Mouse (Mus musculus) forebrain, embryonic 10.5 days (tissue): ENCODE measurements around the gene Gm43191. TPM values are rescaled to one million over a fixed set of nuclear protein-coding genes. Genes with fewer than 3 reads are reported as not detected.

Source experiments
- DNase-seq: peaks from one replicate; pipeline ENCODE4 v3.0.0-alpha.2; 2017; ENCODE audit warnings: low spot score; ENCODE audit errors: extremely low spot score
- H3K27ac ChIP-seq: fragments of 300-500 bp; sonication (generic); 2 replicates; pipeline ENCODE4 v1.5.1; 2016; ENCODE audit warnings: mild to moderate bottlenecking
- H3K27me3 ChIP-seq: fragments of 300-500 bp; sonication (generic); 2 replicates; pipeline ENCODE4 v1.6.1; 2016; ENCODE audit warnings: mild to moderate bottlenecking; ENCODE audit not compliant: poor library complexity, severe bottlenecking
- H3K36me3 ChIP-seq: fragments of 300-500 bp; sonication (generic); replicated peaks from 2 replicates; pipeline ENCODE4 v1.6.1; 2016; ENCODE audit warnings: mild to moderate bottlenecking, moderate library complexity
- H3K4me1 ChIP-seq: fragments of 300-500 bp; sonication (generic); 2 replicates; pipeline ENCODE4 v1.6.1; 2016
- H3K4me3 ChIP-seq: fragments of 300-500 bp; sonication (generic); 2 replicates; pipeline ENCODE4 v1.5.1; 2016; ENCODE audit warnings: mild to moderate bottlenecking, moderate library complexity
- H3K9me3 ChIP-seq: fragments of 300-500 bp; sonication (generic); 2 replicates; pipeline ENCODE4 v1.6.1; 2016; ENCODE audit warnings: mild to moderate bottlenecking, moderate library complexity
- WGBS: fragments of 180-500 bp; shearing (Covaris S2); methylation state at CpG from one replicate; pipeline ENCODE4 v1.1.7; 2016; 5-methylcytosine and 5-hydroxymethylcytosine counted together
- polyA plus RNA-seq: library from polyadenylated mRNA; unstranded; fragments of >200 nt; fragmentation: Nextera tagmentation; extraction: Ambion mirVana; gene quantifications from 2 replicates; pipeline ENCODE4 v1.2.1, GENCODE M21; 2016

Gm43191 gene
- polyA plus RNA-seq, 1 experiment from 2014 or later: 0.84 TPM

DNA sequence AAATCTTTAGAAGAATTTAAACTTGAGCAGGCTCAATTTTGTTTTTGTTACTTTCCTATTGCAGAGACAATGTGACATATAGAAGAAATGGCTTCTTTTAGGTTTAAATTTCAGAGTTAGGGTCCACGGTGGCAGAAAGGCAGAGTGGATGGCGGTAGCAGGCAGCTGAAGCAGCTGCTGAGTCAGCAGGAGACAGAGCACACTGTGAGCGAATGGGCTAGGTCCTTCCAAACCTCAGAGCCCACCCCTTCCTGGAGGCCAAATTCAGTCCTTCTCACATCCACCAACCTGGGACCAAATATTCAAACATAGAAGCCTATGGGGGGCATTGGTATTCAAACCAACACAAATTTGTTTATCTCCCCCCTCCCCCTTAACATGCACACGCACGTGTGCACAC lies 79.3 kb downstream of the Gm43191 start:
- 96% methylated on average over 5 of the region's 5 CpGs for WGBS
- Histone ChIP-seq H3K9me3 (no peaks in the 10 kb centered on the region), H3K36me3 (peaks cover 39% of the 10 kb centered on the region), H3K27me3 (no peaks in the 10 kb centered on the region), H3K4me1 (no peaks in the 10 kb centered on the region), H3K27ac (no peak overlapping the region), H3K4me3 (no peak overlapping the region)
- no peak for DNase-seq

DNA sequence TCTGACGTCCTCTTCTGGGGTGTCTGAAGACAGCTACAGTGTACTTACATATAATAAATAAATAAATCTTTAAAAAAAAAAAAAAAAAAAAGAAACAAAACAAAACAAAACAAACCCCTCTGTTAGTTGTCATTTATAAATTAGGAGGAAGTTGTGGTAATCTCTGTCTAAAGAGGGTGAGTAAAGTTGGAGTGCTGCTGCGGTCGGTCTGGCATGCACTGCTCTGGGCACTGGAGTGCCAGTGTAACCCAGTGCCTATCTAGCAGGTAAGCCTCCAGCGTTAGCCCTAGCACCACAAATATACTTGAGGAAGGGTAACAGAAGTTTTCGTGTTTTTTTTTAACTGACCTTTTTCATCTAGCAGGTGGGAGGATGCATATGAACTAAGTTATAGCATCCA lies 80.1 kb downstream of the Gm43191 start:
- Histone ChIP-seq H3K4me1 (peaks cover 4% of the 10 kb centered on the region), H3K9me3 (no peaks in the 10 kb centered on the region), H3K4me3 (no peak overlapping the region), H3K36me3 (peaks cover 34% of the 10 kb centered on the region), H3K27ac (no peak overlapping the region), H3K27me3 (no peaks in the 10 kb centered on the region)
- WGBS: 95% methylated on average over 5 of the region's 5 CpGs
- no peak for DNase-seq

DNA sequence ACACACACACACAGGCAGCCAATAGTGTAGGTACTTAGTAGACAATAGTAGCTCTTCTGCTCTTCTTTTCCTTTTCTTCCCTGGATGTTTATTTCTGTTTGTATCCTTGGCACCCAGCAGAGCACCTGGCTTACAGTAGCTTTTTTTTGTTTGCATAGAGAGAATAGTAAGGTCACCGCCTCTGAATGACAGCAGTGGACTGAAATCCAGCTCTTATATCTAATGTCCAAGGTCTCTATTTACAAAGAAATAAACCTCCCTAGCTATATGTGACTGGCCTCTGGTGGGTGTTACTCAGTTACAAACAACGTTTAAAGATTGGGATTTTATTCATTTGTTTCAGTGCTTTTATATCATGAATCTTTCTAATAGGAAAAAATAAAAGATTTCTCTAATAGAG lies 81.4 kb downstream of the Gm43191 start:
- no peak for DNase-seq
- Histone ChIP-seq H3K4me3 (no peak overlapping the region), H3K27me3 (no peaks in the 10 kb centered on the region), H3K27ac (no peak overlapping the region), H3K36me3 (peaks cover 22% of the 10 kb centered on the region), H3K4me1 (peaks cover 9% of the 10 kb centered on the region), H3K9me3 (no peaks in the 10 kb centered on the region)
- 95% methylated on average over 2 of the region's 2 CpGs for WGBS

DNA sequence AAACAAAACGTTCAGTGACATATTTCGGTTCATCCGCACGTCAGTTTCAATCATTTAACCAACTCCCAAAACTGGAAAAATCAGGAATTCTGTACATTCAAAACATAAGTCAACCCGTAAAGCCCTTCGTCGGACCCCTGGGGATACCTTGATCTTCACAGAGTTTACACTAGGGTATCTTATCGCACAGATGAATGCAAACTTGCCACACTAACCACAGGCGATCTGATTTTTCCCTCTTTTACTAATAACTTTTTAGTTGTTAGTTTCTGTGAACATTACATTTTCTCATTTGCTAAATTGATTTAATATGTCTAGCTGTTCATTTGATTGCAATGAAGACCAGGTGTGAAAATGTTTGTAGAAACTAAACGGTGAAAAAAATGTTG lies 85.5 kb downstream of the Gm43191 start:
- Histone ChIP-seq H3K27ac (peak overlapping the region; percentile 95), H3K4me3 (peak overlapping the region; percentile 90), H3K36me3 (peaks cover 35% of the 10 kb centered on the region), H3K9me3 (no peaks in the 10 kb centered on the region), H3K27me3 (no peaks in the 10 kb centered on the region), H3K4me1 (peaks cover 21% of the 10 kb centered on the region)
- no peak for DNase-seq
- 14% methylated on average over 10 of the region's 10 CpGs for WGBS

GRCm38 (mm10) chr3:116594728-116595602 lies 86.1 kb downstream of the Gm43191 start, which contains the start of gene Sass6:
Gene Sass6, plus strand, starts transcription at chr3:116594982.
- Histone ChIP-seq H3K36me3 (peaks cover 41% of the 10 kb centered on the region), H3K4me1 (peaks cover 21% of the 10 kb centered on the region), H3K4me3 (peak within 1 kb of the TSS; percentile 90), H3K27me3 (no peaks in the 10 kb centered on the region), H3K27ac (peak within 1 kb of the TSS; percentile 95), H3K9me3 (no peaks in the 10 kb centered on the region)
- WGBS: under 1% methylated on average over 65 of the region's 65 CpGs
- peak; percentile 97 for DNase-seq

DNA sequence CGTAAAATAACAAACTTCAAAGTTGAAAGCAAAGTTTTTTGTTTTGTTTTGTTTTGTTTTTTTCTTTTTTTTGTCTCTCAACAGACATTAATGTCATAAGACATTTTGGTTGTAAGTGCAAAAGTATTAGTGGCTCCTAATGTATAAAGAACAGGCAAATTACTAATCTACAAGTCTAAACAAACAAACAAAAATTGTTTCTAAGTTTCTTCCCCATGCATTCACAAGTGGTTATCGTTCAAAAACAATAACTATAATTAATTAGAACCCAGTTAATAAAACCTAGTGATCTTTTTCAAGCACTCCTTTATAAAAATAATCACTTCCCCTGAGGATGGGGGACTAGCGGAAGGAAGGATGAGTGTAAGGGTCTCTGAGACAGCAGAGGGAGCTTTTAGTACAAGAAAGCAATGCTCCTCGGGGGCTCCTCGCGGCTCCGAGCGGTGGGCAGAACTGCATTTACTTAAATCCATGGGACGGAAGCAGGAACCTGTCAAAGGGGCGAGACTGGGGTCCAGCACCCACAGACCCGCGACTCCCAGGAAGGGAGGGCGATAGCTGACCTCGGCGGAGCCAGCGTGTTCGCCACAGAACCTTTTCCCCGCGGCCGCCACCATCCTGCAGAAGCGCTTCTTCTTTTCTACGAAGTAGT lies 86.9 kb downstream of the Gm43191 start:
- Histone ChIP-seq H3K27ac (peak overlapping the region; percentile 95), H3K9me3 (no peaks in the 10 kb centered on the region), H3K4me1 (peaks cover 21% of the 10 kb centered on the region), H3K4me3 (peak overlapping the region; percentile 90), H3K36me3 (peaks cover 48% of the 10 kb centered on the region), H3K27me3 (no peaks in the 10 kb centered on the region)
- 2% methylated on average over 22 of the region's 22 CpGs for WGBS
- no peak for DNase-seq

Other genes with a start within 250 kb of the Gm43191 start
- gene Rtca, start 173.1 kb downstream of the Gm43191 start, polyA plus RNA-seq: 117 and 118 TPM in 2 replicates
- 11.4 and 12.4 TPM in 2 replicates for gene Dbt, start 168.2 kb downstream of the Gm43191 start, polyA plus RNA-seq
- gene Lrrc39, start 118.3 kb downstream of the Gm43191 start, polyA plus RNA-seq: 0.49 and 0.73 TPM in 2 replicates
- 42.7 and 43.1 TPM in 2 replicates for gene Sass6, start 86.3 kb downstream of the Gm43191 start, polyA plus RNA-seq
- gene Trmt13, start 66.7 kb downstream of the Gm43191 start, polyA plus RNA-seq: 22.5 and 23.7 TPM in 2 replicates
- 82.2 and 84.4 TPM in 2 replicates for gene Mfsd14a, start 18.6 kb downstream of the Gm43191 start, polyA plus RNA-seq
- gene Slc35a3, start 31.6 kb upstream of the Gm43191 start, polyA plus RNA-seq: 8.3 and 9.8 TPM in 2 replicates
- gene Agl, start 126.9 kb upstream of the Gm43191 start, polyA plus RNA-seq: 9.9 and 11.0 TPM in 2 replicates
- gene Frrs1, start 178.2 kb upstream of the Gm43191 start, polyA plus RNA-seq: 14.7 and 16.3 TPM in 2 replicates